Mouse (Mus musculus) erythroblast, adult 5-6 weeks (primary cell): ENCODE results near the gene Caps2. TPM values are rescaled to one million over a fixed set of nuclear protein-coding genes. Genes with fewer than 3 reads are reported as not detected.
"Not testable (repeated sequence)": the region's sequence is repeated elsewhere in the genome, so short reads cannot be mapped to it uniquely, and the experiment has no call there.

Experiments
- ATAC-seq: replicated peaks from 2 replicates; pipeline ENCODE4 v1.8.0; 2016; ENCODE audit warnings: moderate number of reproducible peaks, mild to moderate bottlenecking, moderate TSS enrichment, inconsistent platforms; ENCODE audit not compliant: poor library complexity, low FRiP score, severe bottlenecking
- total RNA-seq, 2 experiments: library from RNA; stranded (forward) in 1 of 2; stranded (reverse) in 1 of 2; fragments of 150-400 nt in 1 of 2; fragments of 200-764, 138-1000 nt in 1 of 2; gene quantifications; 2 replicates each; pipeline versions ENCODE4 v1.2.3 to v1.2.4; 2015 to 2017; ENCODE audit warnings: low replicate concordance in 2 of 2

The Caps2 gene
- total RNA-seq (2015; ENCODE audit: low replicate concordance) (not detected in 2 replicates), total RNA-seq (2017; ENCODE audit: low replicate concordance) (not detected in 2 replicates)

DNA sequence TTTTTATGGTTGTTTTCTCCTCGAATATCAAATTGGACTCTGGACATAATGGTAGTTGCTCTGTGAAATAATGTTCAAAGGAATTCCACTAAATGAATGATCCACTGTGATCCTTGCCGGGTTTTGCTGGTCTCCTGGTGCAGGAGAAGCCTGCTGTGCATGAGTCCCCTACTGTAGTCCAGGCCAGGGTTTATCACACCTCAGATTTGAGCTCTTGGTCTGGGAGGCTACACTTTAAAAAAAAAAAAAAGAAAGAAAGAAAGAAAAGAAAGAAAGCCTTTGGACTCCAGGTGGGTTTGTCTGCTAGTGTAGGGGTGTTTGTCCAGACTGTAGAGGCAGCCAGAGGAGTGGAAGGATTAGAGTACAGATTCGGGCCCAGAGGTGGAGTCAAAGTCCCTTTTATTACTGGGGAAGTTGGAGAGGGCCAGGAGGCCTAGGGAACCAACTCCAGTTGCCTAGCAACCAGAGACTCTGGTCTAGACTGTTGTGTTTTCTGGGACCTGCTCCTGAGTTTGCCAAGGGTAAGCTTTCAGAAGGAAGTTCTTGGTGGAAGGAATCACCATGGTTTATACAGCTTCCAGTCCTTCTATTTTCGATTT lies at the start of gene Caps2:
Caps2 (plus strand) TSS at position 454 of the 599 bp plus-strand sequence.
- ATAC-seq, result no peak

DNA sequence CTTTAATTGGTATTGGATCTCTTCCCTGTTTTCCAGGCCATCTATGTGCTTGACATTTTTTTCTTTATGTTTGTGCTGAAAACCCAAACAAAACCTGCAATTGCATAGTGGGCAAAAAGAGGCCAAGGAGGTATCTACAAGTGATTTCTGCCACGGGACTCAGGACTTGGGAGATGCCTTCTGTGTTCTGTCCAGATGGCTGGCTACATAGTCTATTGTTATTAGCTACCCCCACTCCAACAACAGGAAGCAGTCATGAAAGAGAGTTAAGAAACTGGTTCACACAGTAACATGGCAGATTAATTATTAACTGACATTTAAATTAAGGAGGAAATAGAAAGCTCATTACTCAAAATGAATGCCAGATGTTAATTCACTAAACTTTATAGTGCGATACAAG lies 38.3 kb upstream of the Caps2 start:
- not testable (repeated sequence) for ATAC-seq

DNA sequence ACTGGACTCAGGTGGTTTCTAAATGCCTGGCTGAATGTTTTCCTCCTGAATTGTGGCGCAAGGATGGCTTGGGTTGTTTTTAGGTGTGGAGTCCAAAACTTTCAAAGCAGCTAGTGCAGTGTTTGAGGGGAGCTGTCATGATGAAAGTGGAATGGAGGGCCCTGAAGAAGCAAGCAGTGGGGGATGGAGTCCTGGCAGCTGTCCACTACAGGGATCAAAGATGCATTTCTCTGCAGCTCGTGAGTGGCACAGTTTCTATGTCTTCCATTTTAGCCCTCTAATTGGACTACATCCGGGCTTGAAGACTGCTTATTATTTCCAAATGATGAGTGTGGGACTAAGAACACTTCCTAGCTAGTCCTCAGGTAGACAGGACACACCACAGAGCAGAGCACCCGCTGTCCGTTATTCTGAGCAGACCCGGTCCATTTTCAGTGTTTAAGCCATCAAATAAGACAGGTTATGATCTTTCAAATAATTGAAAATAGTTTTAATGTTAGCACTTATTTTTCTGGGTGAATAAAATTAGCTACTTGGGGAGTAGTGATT lies 35.7 kb upstream of the Caps2 start:
- ATAC-seq, result not testable (repeated sequence)

DNA sequence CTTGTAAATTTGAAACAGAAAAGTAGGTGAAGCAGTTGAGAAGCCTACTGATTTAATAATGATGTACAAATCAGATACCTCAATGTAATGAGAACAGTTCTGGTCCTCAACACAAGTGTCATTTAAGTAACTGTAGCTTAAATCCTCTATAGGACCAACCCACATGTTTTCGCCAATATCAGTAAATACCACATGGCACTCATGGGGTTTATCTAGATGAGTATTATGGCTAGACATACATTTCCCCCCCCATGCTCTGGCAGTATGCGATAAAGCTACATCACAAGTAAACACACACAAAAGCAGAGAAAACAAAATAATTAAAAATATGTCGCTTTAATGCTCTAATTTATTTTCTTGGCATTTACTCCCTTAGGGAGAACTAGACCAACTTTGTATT lies 31.2 kb upstream of the Caps2 start:
- ATAC-seq, result peak; percentile 77; the same call in 1 of the 2 replicates

DNA sequence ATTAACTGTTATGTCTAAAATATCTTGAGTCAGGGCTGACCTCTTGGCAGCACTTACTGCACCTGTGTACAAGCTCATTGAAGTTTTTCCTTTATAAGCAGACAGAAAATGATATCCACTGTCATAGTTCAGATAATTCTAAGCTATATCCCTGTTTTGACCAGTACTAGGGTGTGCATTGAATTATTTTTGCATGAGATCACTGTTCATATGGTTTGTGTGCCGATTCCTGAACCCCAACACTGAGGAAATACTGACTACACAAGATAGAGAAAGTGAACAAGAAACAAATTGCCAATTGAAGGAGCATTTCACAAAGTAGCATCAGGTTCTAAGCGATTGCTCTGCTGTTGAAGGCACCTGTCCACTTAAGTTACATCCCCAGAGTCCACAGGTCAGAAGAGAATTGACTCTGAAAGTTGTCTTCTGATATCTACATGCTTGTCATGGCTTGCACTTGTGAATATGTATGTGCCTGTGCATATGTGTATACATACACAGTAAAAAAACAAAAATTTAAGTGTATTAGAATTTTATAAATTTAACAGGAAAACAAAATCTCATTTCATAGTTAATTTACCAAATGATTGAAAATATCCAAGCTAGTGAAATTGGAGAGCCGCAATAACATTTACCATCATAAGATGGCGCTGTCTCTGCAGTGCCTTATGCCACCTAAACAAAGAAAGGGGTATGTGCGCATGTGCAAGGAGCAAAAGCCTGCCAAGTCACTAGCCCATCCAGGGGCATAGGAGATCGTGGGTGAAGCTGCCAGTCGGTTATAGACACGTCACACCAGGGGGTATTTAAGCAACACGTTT lies 25.2 kb upstream of the Caps2 start:
- ATAC-seq, result no peak

DNA sequence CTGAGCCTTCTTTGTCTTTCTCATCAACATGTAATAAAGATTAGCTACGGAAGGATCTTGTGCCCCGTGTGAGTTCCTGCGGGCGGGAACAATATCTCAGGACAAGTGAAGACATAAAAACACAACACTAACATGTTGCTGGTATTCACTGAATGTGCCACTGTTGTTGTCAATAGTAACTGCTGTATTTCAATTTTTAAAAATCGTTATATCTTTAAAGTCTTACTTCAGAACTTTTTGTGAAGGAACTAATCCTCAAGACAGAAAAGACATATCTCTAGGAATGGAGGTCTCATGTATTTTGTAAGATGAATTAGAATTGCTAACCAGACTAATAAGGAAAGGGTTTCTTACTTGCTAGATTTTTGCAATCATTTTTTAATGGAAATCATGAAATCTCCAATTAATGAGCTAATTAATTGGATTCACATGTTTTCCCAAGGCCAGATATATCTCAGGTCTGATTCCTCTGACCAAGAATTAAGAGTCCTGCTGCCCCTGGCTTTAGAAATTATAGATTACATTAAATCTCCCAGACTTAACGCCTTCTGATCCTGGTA lies 24.5 kb upstream of the Caps2 start:
- no peak for ATAC-seq

DNA sequence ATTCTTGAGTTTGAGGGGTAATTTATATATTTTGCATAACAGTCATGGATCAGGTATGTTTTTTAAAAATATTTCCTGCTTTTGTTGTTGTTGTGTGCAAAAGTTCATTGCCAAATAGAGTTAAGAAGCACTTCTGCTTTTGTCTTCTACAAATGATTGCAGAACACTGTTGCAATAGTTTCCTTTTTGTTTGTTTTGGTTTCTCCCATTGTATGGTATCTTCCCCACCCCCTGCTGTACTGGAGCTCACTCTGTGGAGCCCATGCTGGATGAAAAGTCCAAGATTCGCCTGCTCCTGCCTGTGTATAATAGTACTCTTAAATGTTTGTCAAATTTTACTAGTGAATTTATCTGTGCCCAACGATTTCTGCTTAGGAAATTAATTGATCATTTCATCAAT lies 23.6 kb upstream of the Caps2 start:
- no peak for ATAC-seq

DNA sequence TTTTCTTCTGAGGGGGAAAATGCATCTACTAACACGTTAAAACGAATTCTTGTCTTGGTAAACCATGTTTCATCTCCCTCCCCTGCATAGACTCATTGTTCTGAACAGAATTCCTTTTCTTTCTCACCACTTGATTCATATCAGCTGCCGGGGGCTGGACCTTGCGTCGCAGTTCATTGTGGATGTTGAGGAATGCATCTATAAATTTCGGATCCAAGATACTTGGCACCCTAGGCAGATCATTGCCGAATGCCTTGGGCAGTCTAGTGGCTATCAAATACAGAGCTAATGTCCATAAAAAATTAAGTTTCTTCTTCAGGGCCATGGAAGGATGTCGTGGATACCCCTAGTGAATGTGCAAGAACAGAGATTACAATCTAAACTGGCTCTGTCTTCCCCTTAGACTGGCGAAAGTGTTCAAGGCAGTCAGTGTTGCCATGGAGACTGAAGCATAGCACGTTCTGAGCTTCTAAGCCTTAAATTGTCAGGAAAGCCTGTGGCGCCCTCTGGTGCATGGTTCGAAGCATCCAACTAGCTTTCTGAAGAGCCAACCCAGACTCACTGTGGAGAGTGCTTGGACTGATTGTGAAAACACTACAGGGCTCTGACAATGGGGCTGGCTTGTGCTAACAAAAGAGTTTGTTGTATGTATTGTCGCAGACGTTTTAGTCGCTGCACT lies 3.4 kb upstream of the Caps2 start, which contains the start of gene Glipr1l3:
Glipr1l3 (minus strand) TSS at position 446 of the 679 bp plus-strand sequence.
- ATAC-seq, result not testable (repeated sequence)

DNA sequence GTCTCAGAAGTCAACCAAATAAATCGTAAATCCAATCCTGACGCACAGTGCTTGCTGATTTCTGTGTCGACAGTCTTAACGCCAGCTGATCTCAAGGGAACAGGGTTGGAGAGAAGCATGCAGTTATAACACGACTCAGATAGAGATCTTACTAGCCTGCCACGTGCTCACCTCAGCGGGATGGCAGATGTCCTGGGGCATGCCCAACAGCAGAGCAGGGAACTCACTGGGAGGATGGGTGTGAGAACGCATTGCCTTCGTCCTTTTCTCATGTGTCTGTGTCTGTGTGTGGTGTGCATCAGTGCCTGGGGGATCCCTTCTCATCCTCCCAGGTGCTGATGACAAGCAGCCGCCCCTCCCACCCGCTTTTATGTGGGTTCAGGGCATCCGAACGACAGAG lies 13.6 kb downstream of the Caps2 start:
- not testable (repeated sequence) for ATAC-seq

DNA sequence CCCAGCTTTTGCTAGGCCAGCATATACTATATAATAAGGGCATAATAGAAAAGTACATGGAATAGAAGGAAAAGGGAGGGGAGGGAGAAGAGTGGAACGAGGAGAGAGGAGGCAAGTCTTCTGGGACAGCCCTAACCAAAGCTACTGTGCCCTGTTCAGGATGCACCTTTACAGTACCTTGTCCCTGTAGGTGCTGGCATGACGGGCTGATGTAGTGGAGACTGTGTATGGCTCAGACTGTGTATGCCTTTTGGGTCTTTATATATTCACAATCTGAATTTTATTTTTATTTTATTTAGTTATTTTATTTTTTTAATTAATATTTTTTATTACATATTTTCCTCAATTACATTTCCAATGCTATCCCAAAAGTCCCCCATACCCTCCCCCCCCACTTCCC lies 30.5 kb downstream of the Caps2 start:
- ATAC-seq, result not testable (repeated sequence)

DNA sequence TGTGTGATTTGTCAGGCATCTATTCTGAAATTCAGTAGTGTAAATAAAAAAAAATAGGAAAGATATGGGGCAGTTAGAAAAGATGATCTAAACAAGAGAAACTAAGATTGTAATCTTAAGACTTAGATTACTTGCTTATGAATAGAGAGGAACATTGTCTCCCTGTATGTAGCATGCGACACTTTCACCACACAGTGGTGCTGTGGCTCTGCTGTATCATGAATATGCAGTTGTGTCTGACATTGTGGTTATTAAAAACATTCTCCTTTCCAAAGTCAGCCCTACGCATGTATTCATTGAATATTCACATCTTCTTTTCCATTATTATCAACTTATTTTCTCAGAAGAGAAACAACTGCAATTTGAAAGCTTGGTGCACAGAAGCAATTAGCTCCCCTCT lies 40.0 kb downstream of the Caps2 start:
- no peak for ATAC-seq

DNA sequence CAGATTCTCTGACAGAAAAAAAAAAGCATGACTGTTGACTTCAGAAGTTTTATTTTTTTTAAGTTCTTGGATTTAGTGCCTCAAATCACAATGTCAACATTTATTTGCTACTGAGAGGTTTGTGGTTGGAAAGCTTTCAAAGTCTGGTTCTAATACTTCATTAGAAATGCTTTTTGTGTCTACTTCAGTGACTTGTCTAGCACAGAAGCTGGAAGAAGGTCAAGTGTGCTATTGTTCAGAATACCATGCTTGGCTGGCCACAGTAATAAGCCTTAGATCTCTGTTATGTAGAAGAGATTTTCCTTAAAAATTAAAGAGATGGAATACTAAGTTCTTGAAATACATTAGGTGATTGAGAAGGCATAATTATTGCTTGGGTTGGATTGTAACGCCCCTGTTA lies 63.7 kb downstream of the Caps2 start:
- ATAC-seq, result no peak

DNA sequence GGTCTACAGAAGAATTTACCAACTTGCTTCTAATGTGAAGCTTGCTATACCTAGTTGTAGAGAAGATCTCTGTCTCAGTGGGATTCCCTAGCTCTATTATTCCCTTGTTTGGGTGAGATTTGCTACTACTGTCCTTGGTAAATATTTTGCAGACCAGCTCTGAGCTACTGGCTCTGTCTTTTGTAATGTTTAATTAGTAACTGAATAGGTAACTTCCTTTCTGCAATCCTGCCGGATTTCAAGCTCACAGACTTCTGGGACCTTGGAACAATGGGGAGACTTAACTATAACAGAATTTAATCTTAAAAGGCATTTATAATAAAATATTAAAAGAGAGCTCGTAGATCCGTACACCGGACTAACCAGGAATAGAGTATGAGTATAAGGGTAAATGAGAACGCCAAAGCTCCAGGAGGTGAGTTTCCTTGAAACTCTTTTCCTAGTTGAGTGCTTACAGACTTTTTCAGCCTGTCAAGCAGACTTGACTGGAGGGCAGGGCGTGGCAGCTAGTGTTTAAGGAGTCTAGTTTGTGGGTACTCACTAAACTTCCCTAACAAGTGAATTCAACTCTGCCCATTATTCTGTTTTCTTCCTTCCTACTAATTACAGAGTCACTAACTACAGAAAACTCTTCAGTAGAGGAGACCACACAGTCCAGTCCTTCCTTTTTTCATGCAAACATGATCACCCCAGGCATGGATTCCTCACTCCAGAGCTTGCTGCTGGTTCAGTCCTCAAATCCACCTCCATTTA lies 65.8 kb downstream of the Caps2 start:
- ATAC-seq, result not testable (repeated sequence)

DNA sequence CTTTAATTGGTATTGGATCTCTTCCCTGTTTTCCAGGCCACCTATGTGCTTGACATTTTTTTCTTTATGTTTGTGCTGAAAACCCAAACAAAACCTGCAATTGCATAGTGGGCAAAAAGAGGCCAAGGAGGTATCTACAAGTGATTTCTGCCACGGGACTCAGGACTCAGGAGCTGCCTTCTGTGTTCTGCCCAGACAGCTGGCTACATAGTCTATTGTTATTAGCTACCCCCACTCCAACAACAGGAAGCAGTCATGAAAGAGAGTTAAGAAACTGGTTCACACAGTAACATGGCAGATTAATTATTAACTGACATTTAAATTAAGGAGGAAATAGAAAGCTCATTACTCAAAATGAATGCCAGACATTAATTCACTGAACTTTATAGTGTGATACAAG lies 69.3 kb downstream of the Caps2 start:
- not testable (repeated sequence) for ATAC-seq

DNA sequence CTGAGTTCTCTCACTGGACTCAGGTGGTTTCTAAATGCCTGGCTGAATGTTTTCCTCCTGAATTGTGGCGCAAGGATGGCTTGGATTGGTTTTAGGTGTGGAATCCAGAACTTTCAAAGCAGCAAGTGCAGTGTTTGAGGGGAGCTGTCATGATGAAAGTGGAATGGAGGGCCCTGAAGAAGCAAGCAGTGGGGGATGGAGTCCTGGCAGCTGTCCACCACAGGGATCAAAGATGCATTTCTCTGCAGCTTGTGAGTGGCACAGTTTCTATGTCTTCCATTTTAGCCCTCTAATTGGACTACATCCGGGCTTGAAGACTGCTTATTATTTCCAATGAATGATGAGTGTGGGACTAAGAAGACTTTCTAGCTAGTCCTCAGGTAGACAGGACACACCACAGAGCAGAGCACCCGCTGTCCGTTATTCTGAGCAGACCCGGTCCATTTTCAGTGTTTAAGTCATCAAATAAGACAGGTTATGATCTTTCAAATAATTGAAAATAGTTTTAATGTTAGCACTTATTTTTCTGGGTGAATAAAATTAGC lies 72.0 kb downstream of the Caps2 start:
- not testable (repeated sequence) for ATAC-seq

DNA sequence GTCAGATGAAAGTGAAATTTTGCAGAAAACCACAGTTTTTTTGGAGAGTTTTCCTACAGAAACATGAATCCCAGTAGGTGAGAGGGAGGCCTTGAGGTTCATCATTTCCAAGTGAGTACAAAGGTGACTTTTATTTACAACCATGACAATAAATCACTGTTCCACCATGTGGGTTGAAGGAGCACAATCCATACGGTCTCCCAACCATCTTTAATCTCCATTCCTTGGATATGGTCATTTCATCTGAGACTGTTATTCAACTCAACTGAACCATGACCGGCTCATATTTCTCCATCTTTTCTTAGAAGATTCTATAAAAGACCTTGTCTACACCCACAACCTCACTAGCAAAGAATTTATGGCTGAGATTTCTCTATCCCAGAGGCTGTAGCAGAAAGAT lies 84.9 kb downstream of the Caps2 start:
- no peak for ATAC-seq

DNA sequence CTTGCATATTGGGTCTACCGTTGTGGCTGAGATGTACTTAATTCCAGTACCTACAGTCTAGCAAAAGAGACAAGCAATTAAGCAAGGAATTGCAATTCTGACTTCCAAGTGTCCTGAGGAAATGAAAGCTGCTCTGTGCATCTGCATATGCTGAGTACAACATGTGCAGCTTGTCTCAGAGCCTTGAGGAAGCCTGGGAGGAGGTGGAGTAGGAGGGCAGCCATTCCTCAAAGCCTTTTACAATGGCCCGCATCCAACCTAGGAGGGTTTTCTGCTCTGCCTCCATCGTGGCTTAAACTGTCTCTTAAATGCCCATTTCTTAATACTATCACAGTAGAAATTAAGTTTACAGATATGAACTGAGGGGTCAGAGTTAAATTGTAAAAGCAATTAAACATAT lies 100.0 kb downstream of the Caps2 start:
- ATAC-seq, result no peak
